Mouse (Mus musculus) lung, adult 2 months (tissue): ENCODE results near the gene Evx1.

Experiments used
- CTCF ChIP-seq: fragments of 200-500 bp; IDR thresholded peaks from 2 replicates; pipeline ENCODE4 v1.5.1; 2011; ENCODE audit warnings: mild to moderate bottlenecking, low read length, control low read depth; ENCODE audit not compliant: insufficient read depth
- POLR2A ChIP-seq: fragments of 200-500 bp; IDR thresholded peaks from 2 replicates; pipeline ENCODE4 v1.6.1; 2011; ENCODE audit warnings: low read depth, mild to moderate bottlenecking, control low read depth, low read length, borderline replicate concordance; ENCODE audit errors: extremely low read depth

DNA sequence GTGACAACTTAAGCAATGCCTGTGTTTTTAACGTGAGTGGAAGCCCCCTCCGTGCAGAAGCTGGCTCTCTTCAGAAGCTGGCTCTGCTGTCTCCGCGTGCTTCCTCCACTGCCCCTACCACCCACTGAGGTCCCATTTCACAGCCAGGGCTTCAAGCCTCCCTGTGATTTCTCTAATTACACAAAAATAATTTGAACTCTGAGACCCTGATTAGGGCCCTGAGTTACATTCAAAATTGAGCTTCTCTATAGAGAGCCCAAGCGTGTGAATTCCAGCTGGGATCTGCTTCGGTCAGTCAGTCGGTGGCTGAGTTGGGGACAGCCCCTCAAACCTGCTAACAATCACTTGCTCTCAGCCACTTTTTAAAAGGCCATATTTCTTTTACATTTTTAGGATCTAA, 45.0 kb upstream of the Evx1 start:
- TF ChIP-seq POLR2A (no peak), CTCF (no peak)
